Mouse (Mus musculus): Measurements from ENCODE around the gene Cenpi. TPM values are rescaled to one million over a fixed set of nuclear protein-coding genes. Genes with fewer than 3 reads are reported as not detected.

The Cenpi gene
- polyA plus RNA-seq, 1 experiment from 2014 or later, result 10.1 TPM

GRCm38 (mm10) chrX:134365421-134365820, 57.5 kb downstream of the Cenpi start:
- Histone ChIP-seq H3K4me3 (replicated peaks) (no peak overlapping the region), H3K36me3 (no peaks in the 10 kb centered on the region), H3K4me1 (replicated peaks) (no peaks in the 10 kb centered on the region), H3K27ac (no peak overlapping the region), H3K9ac (replicated peaks) (no peak overlapping the region), H3K4me2 (replicated peaks) (no peak overlapping the region), H3K27me3 (no peaks in the 10 kb centered on the region), H3K9me3 (no peaks in the 10 kb centered on the region)
- WGBS, result 59% methylated on average over 1 of the region's 1 CpGs
- no peak for ATAC-seq

GRCm38 (mm10) chrX:134366547-134366946, 58.7 kb downstream of the Cenpi start:
- Histone ChIP-seq H3K27me3 (no peaks in the 10 kb centered on the region), H3K9ac (replicated peaks) (no peak overlapping the region), H3K4me3 (replicated peaks) (no peak overlapping the region), H3K4me1 (replicated peaks) (no peaks in the 10 kb centered on the region), H3K27ac (no peak overlapping the region), H3K9me3 (no peaks in the 10 kb centered on the region), H3K4me2 (replicated peaks) (no peak overlapping the region), H3K36me3 (no peaks in the 10 kb centered on the region)
- WGBS, result 87% methylated on average over 3 of the region's 3 CpGs
- no peak for ATAC-seq

GRCm38 (mm10) chrX:134371279-134371678, 63.4 kb downstream of the Cenpi start:
- Histone ChIP-seq H3K9me3 (no peaks in the 10 kb centered on the region), H3K27ac (no peak overlapping the region), H3K4me1 (replicated peaks) (no peaks in the 10 kb centered on the region), H3K4me3 (replicated peaks) (no peak overlapping the region), H3K4me2 (replicated peaks) (no peak overlapping the region), H3K36me3 (no peaks in the 10 kb centered on the region), H3K9ac (replicated peaks) (no peak overlapping the region), H3K27me3 (no peaks in the 10 kb centered on the region)
- WGBS, result 0% methylated on average over 2 of the region's 2 CpGs
- ATAC-seq, result no peak

- Histone ChIP-seq H3K9ac (replicated peaks) (no peak overlapping the region), H3K4me2 (replicated peaks) (no peak overlapping the region), H3K27ac (no peak overlapping the region), H3K4me1 (replicated peaks) (no peaks in the 10 kb centered on the region), H3K4me3 (replicated peaks) (no peak overlapping the region), H3K9me3 (no peaks in the 10 kb centered on the region), H3K27me3 (no peaks in the 10 kb centered on the region), H3K36me3 (no peaks in the 10 kb centered on the region)
- ATAC-seq, result no peak
- WGBS, result 85% methylated on average over 1 of the region's 1 CpGs
These were observed 66.3 kb downstream of the Cenpi start for GRCm38 (mm10) chrX:134374190-134374589.

GRCm38 (mm10) chrX:134384896-134385295, 77.0 kb downstream of the Cenpi start:
- Histone ChIP-seq H3K4me3 (replicated peaks) (no peak overlapping the region), H3K27me3 (no peaks in the 10 kb centered on the region), H3K4me2 (replicated peaks) (no peak overlapping the region), H3K4me1 (replicated peaks) (no peaks in the 10 kb centered on the region), H3K9ac (replicated peaks) (no peak overlapping the region), H3K27ac (no peak overlapping the region), H3K36me3 (no peaks in the 10 kb centered on the region), H3K9me3 (no peaks in the 10 kb centered on the region)
- WGBS, result 91% methylated on average over 6 of the region's 6 CpGs
- ATAC-seq, result no peak

- Histone ChIP-seq H3K27ac (no peak overlapping the region), H3K4me2 (replicated peaks) (no peak overlapping the region), H3K36me3 (no peaks in the 10 kb centered on the region), H3K4me1 (replicated peaks) (no peaks in the 10 kb centered on the region), H3K27me3 (no peaks in the 10 kb centered on the region), H3K4me3 (replicated peaks) (no peak overlapping the region), H3K9me3 (no peaks in the 10 kb centered on the region), H3K9ac (replicated peaks) (no peak overlapping the region)
- ATAC-seq, result no peak
- WGBS, result 70% methylated on average over 2 of the region's 2 CpGs
These were observed 91.1 kb downstream of the Cenpi start for GRCm38 (mm10) chrX:134398972-134399371.

- no peaks in the 10 kb centered on the region for H3K27me3 ChIP-seq
- peak within 1 kb of the TSS; percentile 82 for H3K27ac ChIP-seq
These were observed 96.1 kb downstream of the Cenpi start, which contains the start of gene Drp2 for GRCm38 (mm10) chrX:134403863-134404583. Gene Drp2, plus strand, starts transcription at chrX:134404551.

GRCm38 (mm10) chrX:134404584-134404955, 96.7 kb downstream of the Cenpi start:
- WGBS, result 30% methylated on average over 13 of the region's 14 CpGs
- peak overlapping the region; percentile 42 for H3K4me3 ChIP-seq (replicated peaks)
- peak overlapping the region; percentile 82 for H3K27ac ChIP-seq
- no peaks in the 10 kb centered on the region for H3K9me3 ChIP-seq
- H3K36me3 ChIP-seq, result no peaks in the 10 kb centered on the region
- 0 out of 2 replicates have a peak, but pooled peaks cover 9% of the 10 kb centered on the region for H3K4me1 ChIP-seq (replicated peaks)
- peak; percentile 86 for ATAC-seq
- H3K27me3 ChIP-seq, result no peaks in the 10 kb centered on the region; the same call in 1 of the 2 replicates
- peak overlapping the region; percentile 57 for H3K4me2 ChIP-seq (replicated peaks)
- peak overlapping the region; percentile 67 for H3K9ac ChIP-seq (replicated peaks)

More at GRCm38 (mm10) chrX:134403863-134404583, 96.1 kb downstream of the Cenpi start, which contains the start of gene Drp2:
- Histone ChIP-seq H3K4me2 (replicated peaks) (peak within 1 kb of the TSS; percentile 57), H3K9ac (replicated peaks) (peak within 1 kb of the TSS; percentile 67), H3K4me3 (replicated peaks) (peak within 1 kb of the TSS; percentile 42), H3K36me3 (no peaks in the 10 kb centered on the region), H3K4me1 (replicated peaks) (0 out of 2 replicates have a peak, but pooled peaks cover 9% of the 10 kb centered on the region), H3K9me3 (no peaks in the 10 kb centered on the region)
- 22% methylated on average over 15 of the region's 15 CpGs for WGBS
- ATAC-seq, result peak; percentile 81

- WGBS, result 73% methylated on average over 6 of the region's 6 CpGs
These were observed 101.5 kb downstream of the Cenpi start for GRCm38 (mm10) chrX:134409354-134409900.

GRCm38 (mm10) chrX:134412096-134412495, 104.2 kb downstream of the Cenpi start:
- H3K36me3 ChIP-seq, result no peaks in the 10 kb centered on the region
- no peak for ATAC-seq
- H3K4me3 ChIP-seq (replicated peaks), result no peak overlapping the region
- H3K4me2 ChIP-seq (replicated peaks), result no peak overlapping the region
- no peaks in the 10 kb centered on the region; the same call in 1 of the 2 replicates for H3K27me3 ChIP-seq
- H3K9me3 ChIP-seq, result no peaks in the 10 kb centered on the region
- H3K4me1 ChIP-seq (replicated peaks), result no peaks in the 10 kb centered on the region
- no peak overlapping the region for H3K27ac ChIP-seq
- no peak overlapping the region for H3K9ac ChIP-seq (replicated peaks)
- 88% methylated on average over 1 of the region's 1 CpGs for WGBS

More at GRCm38 (mm10) chrX:134409354-134409900, 101.5 kb downstream of the Cenpi start:
- Histone ChIP-seq H3K4me2 (replicated peaks) (no peak overlapping the region), H3K4me1 (replicated peaks) (0 out of 2 replicates have a peak, but pooled peaks cover 9% of the 10 kb centered on the region), H3K9ac (replicated peaks) (no peak overlapping the region), H3K27ac (no peak overlapping the region), H3K36me3 (no peaks in the 10 kb centered on the region), H3K9me3 (no peaks in the 10 kb centered on the region), H3K27me3 (no peaks in the 10 kb centered on the region; the same call in 1 of the 2 replicates), H3K4me3 (replicated peaks) (no peak overlapping the region)
- no peak for ATAC-seq
